Mouse (Mus musculus) thymus, adult 2 months (tissue): ENCODE data around the gene Pdgfb.

Experiments used
- CTCF ChIP-seq: fragments of 200-500 bp; IDR thresholded peaks from 2 replicates; pipeline ENCODE4 v1.5.1; 2012; ENCODE audit warnings: mild to moderate bottlenecking, control low read depth, low read length, moderate library complexity, borderline replicate concordance; ENCODE audit not compliant: control insufficient read depth, poor library complexity, insufficient read depth; ENCODE audit errors: extremely low read depth
- POLR2A ChIP-seq: fragments of 200-500 bp; IDR thresholded peaks from 2 replicates; pipeline ENCODE4 v1.6.1; 2012; ENCODE audit warnings: mild to moderate bottlenecking, low read length, control low read depth, moderate library complexity; ENCODE audit not compliant: control insufficient read depth, poor library complexity, insufficient read depth; ENCODE audit errors: extremely low read depth

- TF ChIP-seq POLR2A: no peak
- no peak for TF ChIP-seq CTCF
These were observed 46.3 kb upstream of the Pdgfb start for GRCm38 (mm10) chr15:80061071-80061550.
